Mouse (Mus musculus) MEL (cell line): ENCODE results near the gene Lima1. TPM values are rescaled to one million over a fixed set of nuclear protein-coding genes. Genes with fewer than 3 reads are reported as not detected.

Source experiments
- DNase-seq: peaks from one replicate; pipeline ENCODE4 v3.0.0; 2011; ENCODE audit warnings: low read depth, low spot score
- H3K27ac ChIP-seq: 2 replicates; pipeline ENCODE4 v1.5.1; 2012; ENCODE audit warnings: low read depth, mild to moderate bottlenecking, control low read depth, low read length, moderate library complexity; ENCODE audit not compliant: control insufficient read depth
- H3K27me3 ChIP-seq, 2 experiments: fragments of 150-350 bp in 1 of 2; sonication (generic) in 1 of 2; 2 replicates each; pipeline ENCODE4 v1.6.1; 2012; ENCODE audit warnings: low read length in 2 of 2, mild to moderate bottlenecking in 2 of 2, improper control_type of control experiment in 1 of 2, moderate library complexity in 1 of 2; ENCODE audit not compliant: insufficient read depth in 2 of 2, control insufficient read depth in 1 of 2
- H3K36me3 ChIP-seq, 2 experiments: 2 replicates each; pipeline ENCODE4 v1.6.1; 2012 to 2014; ENCODE audit warnings: low read length in 2 of 2, improper control_type of control experiment in 1 of 2, inconsistent platforms in 1 of 2, mild to moderate bottlenecking in 1 of 2; ENCODE audit not compliant: insufficient read depth in 2 of 2, control insufficient read depth in 1 of 2
- H3K4me1 ChIP-seq, 2 experiments: fragments of 150-350 bp in 1 of 2; sonication (generic) in 1 of 2; 2 replicates each; pipeline ENCODE4 v1.6.1; 2012; ENCODE audit warnings: low read length in 2 of 2, improper control_type of control experiment in 1 of 2, mild to moderate bottlenecking in 1 of 2; ENCODE audit not compliant: insufficient read depth in 2 of 2, control insufficient read depth in 1 of 2
- H3K4me3 ChIP-seq, 2 experiments: fragments of 150-350 bp in 1 of 2; sonication (generic) in 1 of 2; 2 replicates each; pipeline ENCODE4 v1.5.1; 2012; ENCODE audit warnings: low read depth in 2 of 2, low read length in 2 of 2, mild to moderate bottlenecking in 2 of 2, moderate library complexity in 2 of 2, control low read depth in 1 of 2, improper control_type of control experiment in 1 of 2; ENCODE audit not compliant: control insufficient read depth in 1 of 2, insufficient read depth in 1 of 2
- H3K79me2 ChIP-seq: 2 replicates; pipeline ENCODE4 v1.6.1; 2012; ENCODE audit warnings: mild to moderate bottlenecking, low read length, moderate library complexity; ENCODE audit not compliant: control insufficient read depth, poor library complexity, insufficient read depth
- H3K9ac ChIP-seq: 2 replicates; pipeline ENCODE4 v1.6.1; 2012; ENCODE audit warnings: low read depth, mild to moderate bottlenecking, control low read depth, low read length, moderate library complexity; ENCODE audit not compliant: control insufficient read depth, poor library complexity, severe bottlenecking
- H3K9me3 ChIP-seq: fragments of 150-350 bp; sonication (generic); replicated peaks from 2 replicates; pipeline ENCODE4 v1.6.1; 2012; ENCODE audit warnings: mild to moderate bottlenecking, low read length, improper control_type of control experiment, moderate library complexity; ENCODE audit not compliant: insufficient read depth
- BHLHE40 ChIP-seq: IDR thresholded peaks from 2 replicates; pipeline ENCODE4 v1.6.1; 2012; ENCODE audit warnings: low read depth, mild to moderate bottlenecking, inconsistent platforms, low read length, improper control_type of control experiment, borderline replicate concordance
- CHD1 ChIP-seq: IDR thresholded peaks from 2 replicates; pipeline ENCODE4 v1.6.1; 2012; ENCODE audit warnings: low read depth, mild to moderate bottlenecking, inconsistent platforms, low read length, improper control_type of control experiment
- CTCF ChIP-seq, 3 experiments: IDR thresholded peaks in 2 of 3; conservative IDR thresholded peaks in 1 of 3; 2 replicates each; pipeline ENCODE4 v1.5.1; 2011 to 2012; ENCODE audit warnings: low read length in 3 of 3, low read depth in 2 of 3, mild to moderate bottlenecking in 2 of 3, improper control_type of control experiment in 1 of 3, inconsistent platforms in 1 of 3, mixed read lengths in 1 of 3, moderate library complexity in 1 of 3; ENCODE audit not compliant: control insufficient read depth in 1 of 3, insufficient read depth in 1 of 3, poor library complexity in 1 of 3, severe bottlenecking in 1 of 3
- E2F4 ChIP-seq: IDR thresholded peaks from 2 replicates; pipeline ENCODE4 v1.6.1; 2011; ENCODE audit warnings: low read depth, low read length, improper control_type of control experiment, borderline replicate concordance
- ELF1 ChIP-seq: IDR thresholded peaks from 2 replicates; pipeline ENCODE4 v1.6.1; 2014; ENCODE audit warnings: low read depth, mild to moderate bottlenecking, inconsistent platforms, low read length, improper control_type of control experiment, moderate library complexity
- EP300 ChIP-seq, 2 experiments: IDR thresholded peaks; 2 replicates each; pipeline ENCODE4 v1.6.1; 2011; ENCODE audit warnings: improper control_type of control experiment in 2 of 2, low read length in 2 of 2, low read depth in 1 of 2, mild to moderate bottlenecking in 1 of 2
- GABPA ChIP-seq: IDR thresholded peaks from 2 replicates; pipeline ENCODE4 v1.6.1; 2012; ENCODE audit warnings: low read depth, mild to moderate bottlenecking, inconsistent platforms, low read length, improper control_type of control experiment, moderate library complexity
- JUND ChIP-seq: IDR thresholded peaks from 2 replicates; pipeline ENCODE4 v1.6.1; 2011; ENCODE audit warnings: low read depth, mild to moderate bottlenecking, improper control_type of control experiment, low read length
- MAFK ChIP-seq: IDR thresholded peaks from 2 replicates; pipeline ENCODE4 v1.6.1; 2011; ENCODE audit warnings: low read depth, mild to moderate bottlenecking, low read length, improper control_type of control experiment, borderline replicate concordance
- MEF2A ChIP-seq: IDR thresholded peaks from 2 replicates; pipeline ENCODE4 v1.6.1; 2014; ENCODE audit warnings: low read depth, mild to moderate bottlenecking, inconsistent platforms, low read length, improper control_type of control experiment; ENCODE audit not compliant: poor library complexity, insufficient replicate concordance, severe bottlenecking; ENCODE audit errors: extremely low read depth
- MYB ChIP-seq: IDR thresholded peaks from 2 replicates; pipeline ENCODE4 v1.6.1; 2011; ENCODE audit warnings: mild to moderate bottlenecking, low read depth, low read length, improper control_type of control experiment
- NRF1 ChIP-seq: IDR thresholded peaks from 2 replicates; pipeline ENCODE4 v1.6.1; 2014; ENCODE audit warnings: low read depth, mild to moderate bottlenecking, inconsistent platforms, low read length, improper control_type of control experiment, moderate library complexity; ENCODE audit not compliant: poor library complexity, insufficient read depth, severe bottlenecking
- RAD21 ChIP-seq: IDR thresholded peaks from 2 replicates; pipeline ENCODE4 v1.6.1; 2011; ENCODE audit warnings: mild to moderate bottlenecking, low read depth, low read length, improper control_type of control experiment
- RCOR1 ChIP-seq: IDR thresholded peaks from 2 replicates; pipeline ENCODE4 v1.6.1; 2012; ENCODE audit warnings: low read depth, mild to moderate bottlenecking, inconsistent platforms, low read length, improper control_type of control experiment
- SIN3A ChIP-seq: IDR thresholded peaks from 2 replicates; pipeline ENCODE4 v1.6.1; 2012; ENCODE audit warnings: low read length, improper control_type of control experiment, inconsistent platforms
- SMC3 ChIP-seq: IDR thresholded peaks from 2 replicates; pipeline ENCODE4 v1.6.1; 2011; ENCODE audit warnings: low read depth, low read length, improper control_type of control experiment
- TBP ChIP-seq: IDR thresholded peaks from 2 replicates; pipeline ENCODE4 v1.8.0; 2011; ENCODE audit warnings: low read depth, low read length, improper control_type of control experiment
- TCF12 ChIP-seq: IDR thresholded peaks from 2 replicates; pipeline ENCODE4 v1.6.1; 2014; ENCODE audit warnings: low read depth, mild to moderate bottlenecking, inconsistent platforms, low read length, improper control_type of control experiment, moderate library complexity
- UBTF ChIP-seq: IDR thresholded peaks from 2 replicates; pipeline ENCODE4 v1.6.1; 2012; ENCODE audit warnings: low read depth, mild to moderate bottlenecking, inconsistent platforms, low read length, improper control_type of control experiment, moderate library complexity, borderline replicate concordance; ENCODE audit not compliant: insufficient read depth
- USF1 ChIP-seq: IDR thresholded peaks from 2 replicates; pipeline ENCODE4 v1.6.1; 2014; ENCODE audit warnings: low read depth, mild to moderate bottlenecking, inconsistent platforms, low read length, improper control_type of control experiment, moderate library complexity
- ZKSCAN1 ChIP-seq: IDR thresholded peaks from 2 replicates; pipeline ENCODE4 v1.6.1; 2012; ENCODE audit warnings: low read depth, mild to moderate bottlenecking, inconsistent platforms, low read length, improper control_type of control experiment, moderate library complexity
- ZMIZ1 ChIP-seq: IDR thresholded peaks from 2 replicates; pipeline ENCODE4 v1.6.1; 2012; ENCODE audit warnings: low read depth, mild to moderate bottlenecking, inconsistent platforms, low read length, improper control_type of control experiment, moderate library complexity
- ZNF384 ChIP-seq: IDR thresholded peaks from 2 replicates; pipeline ENCODE4 v1.6.1; 2012; ENCODE audit warnings: low read depth, mild to moderate bottlenecking, inconsistent platforms, low read length, improper control_type of control experiment
- polyA plus RNA-seq, 2 experiments: library from polyadenylated mRNA; stranded (reverse) in 1 of 2; unstranded in 1 of 2; fragments of >175 nt in 1 of 2; fragments of >200 nt in 1 of 2; gene quantifications; 2 replicates each; pipeline versions ENCODE4 v1.2.1 to v1.2.4; 2012; ENCODE audit warnings: low replicate concordance in 2 of 2, low read depth in 1 of 2; ENCODE audit not compliant: insufficient read length in 2 of 2, insufficient read depth in 1 of 2, missing spikeins in 1 of 2
- total RNA-seq: library from RNA; depleted of rRNA; stranded (reverse); fragments of 300-350 nt; gene quantifications from 2 replicates; pipeline ENCODE4 v1.2.3, GENCODE M21; 2012

The Lima1 gene
- total and polyA plus RNA-seq, 3 experiments: 1.1 to 7.9 TPM; not detected in 1

DNA sequence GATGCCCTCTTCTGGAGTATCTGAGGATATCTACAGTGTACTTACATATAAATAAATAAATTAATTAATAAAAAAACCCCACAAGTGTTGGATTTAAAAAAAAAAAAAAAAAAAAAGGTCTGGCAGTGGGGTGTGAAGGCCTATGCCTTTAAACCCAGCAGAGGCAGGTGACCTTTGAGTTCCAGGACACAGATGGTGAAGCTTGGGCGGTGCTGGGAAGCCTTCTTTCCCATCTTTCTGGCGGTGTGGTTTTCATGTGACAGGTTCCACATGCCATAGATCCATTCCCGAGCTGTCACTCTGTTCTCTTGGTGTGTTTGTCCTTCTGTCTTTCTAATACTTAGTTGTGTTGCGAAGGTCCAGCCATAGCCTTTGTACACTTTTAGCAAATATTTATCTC is 31.8 kb upstream of the Lima1 start:
- Histone ChIP-seq H3K9ac (no peak overlapping the region), H3K79me2 (no peaks in the 10 kb centered on the region), H3K9me3 (no peaks in the 10 kb centered on the region), H3K4me3 (no peak overlapping the region), H3K4me1 (no peaks in the 10 kb centered on the region), H3K27me3 (peaks cover 6 to 11% of the 10 kb centered on the region in 2 experiments), H3K27ac (no peak overlapping the region), H3K36me3 (no peaks in the 10 kb centered on the region)
- no peak for DNase-seq
- TF ChIP-seq UBTF (no peak), BHLHE40 (no peak), ELF1 (no peak), RCOR1 (no peak), CHD1 (no peak), JUND (no peak), ZKSCAN1 (no peak), GABPA (no peak), MAFK (no peak), CTCF (IDR thresholded peaks at IDR 0.05 in 2 of 3, conservative IDR thresholded peaks at IDR 0.05 in 1 of 3; ENCODE audit: control insufficient read depth in 1 of 3, insufficient read depth in 1 of 3, low read depth in 2 of 3, low read length in 3 of 3, poor library complexity in 1 of 3, severe bottlenecking in 1 of 3) (no peak), SIN3A (no peak), ZNF384 (no peak), SMC3 (no peak), ZMIZ1 (no peak), TCF12 (no peak), E2F4 (no peak), NRF1 (no peak), EP300 (IDR thresholded peaks at IDR 0.05; ENCODE audit: low read depth in 1 of 2, low read length in 2 of 2) (no peak)

- TF ChIP-seq UBTF (no peak), RAD21 (no peak), ZKSCAN1 (no peak), USF1 (no peak), ZMIZ1 (no peak), MYB (no peak), TBP (no peak), ELF1 (no peak), TCF12 (no peak), MEF2A (no peak)
- DNase-seq: peak; percentile 14
- Histone ChIP-seq H3K9ac (no peak overlapping the region), H3K4me3 (no peak overlapping the region), H3K27me3 (peaks cover 6 to 9% of the 10 kb centered on the region in 2 experiments), H3K27ac (no peak overlapping the region), H3K4me1 (no peaks in the 10 kb centered on the region), H3K79me2 (no peaks in the 10 kb centered on the region), H3K9me3 (no peaks in the 10 kb centered on the region), H3K36me3 (no peaks in the 10 kb centered on the region)
These were observed 29.6 kb upstream of the Lima1 start for GRCm38 (mm10) chr15:99904841-99905240.
